Mouse (Mus musculus) left cerebral cortex, adult 18-20 months (tissue): ENCODE results near the gene Creb3. TPM values are rescaled to one million over a fixed set of nuclear protein-coding genes. Genes with fewer than 3 reads are reported as not detected.
"Not testable (repeated sequence)": the region's sequence is repeated elsewhere in the genome, so short reads cannot be mapped to it uniquely, and the experiment has no call there.

Experiments
- DNase-seq, 2 experiments: peaks; one replicate each; pipeline ENCODE4 v3.0.0; 2021 to 2022; ENCODE audit warnings: low spot score in 2 of 2, mixed read lengths in 1 of 2
- total RNA-seq, 2 experiments: library from RNA; stranded (reverse); gene quantifications; 2 replicates each; pipeline ENCODE4 v1.2.3; 2021

Creb3 gene
- total RNA-seq, 2 experiments from 2014 or later = 78.1 to 80.9 TPM

DNA sequence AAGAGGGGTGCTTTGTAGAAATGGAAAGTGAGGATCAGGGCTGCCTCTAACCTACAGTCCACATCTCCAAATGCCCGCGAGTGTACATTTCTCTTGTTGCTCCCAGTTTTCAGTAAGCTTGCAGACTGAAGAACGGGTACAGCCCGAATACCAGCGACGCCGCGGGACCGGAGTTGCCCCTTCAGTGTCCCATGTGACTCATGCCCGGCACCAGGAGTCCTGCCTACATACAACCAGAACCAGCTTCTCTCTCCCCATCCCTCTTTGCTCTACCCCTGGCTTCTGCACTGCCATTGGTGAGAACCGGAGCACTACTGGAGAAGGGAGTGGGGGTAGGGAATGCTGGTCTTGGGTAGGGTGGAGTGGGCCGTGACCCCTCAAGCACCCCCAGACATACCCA is 19.2 kb downstream of the Creb3 start:
- no peak for DNase-seq

DNA sequence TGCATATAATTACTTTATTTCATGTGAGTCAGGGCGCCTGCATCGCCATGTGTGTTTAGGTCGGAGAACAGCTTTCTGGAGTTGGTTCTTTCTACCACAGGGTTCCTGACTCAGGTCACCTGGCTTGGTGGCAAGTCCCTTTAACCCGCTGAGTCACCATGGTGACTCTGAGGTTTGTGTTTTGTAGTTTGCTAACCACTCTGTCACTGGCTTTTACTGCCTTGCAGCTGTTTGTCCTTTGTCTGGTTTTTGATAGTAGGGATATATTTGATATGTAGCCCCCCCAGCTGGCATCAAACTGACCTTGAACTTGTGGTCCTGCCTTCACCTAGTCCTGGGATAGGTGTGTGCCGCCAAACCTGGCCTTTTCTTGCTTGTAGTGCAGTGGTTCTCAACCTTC is 20.1 kb downstream of the Creb3 start:
- DNase-seq = no peak

- DNase-seq = no peak
Observed at GRCm38 (mm10) chr4:43583421-43583820, 21.3 kb downstream of the Creb3 start.

GRCm38 (mm10) chr4:43584444-43585416 is 22.6 kb downstream of the Creb3 start, which contains the start of gene Msmp:
Gene Msmp, minus strand, starts transcription at chr4:43584494.
- DNase-seq = no peak

- no peak for DNase-seq
Observed at GRCm38 (mm10) chr4:43585682-43586081, 23.6 kb downstream of the Creb3 start.

GRCm38 (mm10) chr4:43586411-43586810 is 24.3 kb downstream of the Creb3 start:
- DNase-seq = no peak

DNA sequence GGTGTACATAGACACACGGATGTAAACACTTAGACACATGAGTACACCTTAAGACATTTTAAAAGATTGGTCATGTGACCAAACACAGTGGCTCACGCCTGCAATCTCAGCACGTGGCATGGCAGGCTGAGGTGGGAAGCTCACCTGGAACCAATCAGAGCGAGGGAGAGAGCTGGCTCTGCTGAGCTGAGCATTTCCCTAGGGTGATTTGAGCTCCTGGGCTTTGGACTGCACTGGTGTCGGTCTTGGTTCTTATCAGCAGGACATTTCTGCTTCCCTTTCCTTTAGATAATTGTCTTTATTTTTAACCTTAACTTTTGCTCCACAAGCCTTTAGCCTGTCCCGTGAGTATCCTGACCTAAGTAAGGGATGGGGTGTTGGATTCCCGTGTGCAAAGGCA is 25.5 kb downstream of the Creb3 start:
- DNase-seq = no peak

DNA sequence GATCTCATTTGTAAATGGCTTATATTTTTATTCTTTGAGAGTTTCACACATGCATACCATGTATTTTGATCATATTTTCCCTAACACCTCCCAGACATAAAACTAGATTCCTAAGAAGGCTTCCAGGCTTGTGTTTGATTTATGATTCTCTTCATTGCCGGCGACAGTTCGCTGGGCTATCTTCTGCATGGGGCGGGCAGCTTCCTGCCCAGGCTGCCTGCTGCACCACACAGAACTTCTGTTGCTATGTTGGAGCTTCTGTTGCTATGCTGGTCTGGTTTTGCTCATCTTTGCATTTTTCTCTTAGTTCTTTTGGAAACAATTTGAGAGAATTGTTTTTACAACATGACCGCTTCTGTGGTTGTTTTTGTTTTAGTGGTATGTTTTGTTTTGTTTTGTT is 29.4 kb downstream of the Creb3 start:
- DNase-seq = no peak

GRCm38 (mm10) chr4:43591961-43592360 is 29.8 kb downstream of the Creb3 start:
- DNase-seq = no peak

GRCm38 (mm10) chr4:43593453-43593852 is 31.3 kb downstream of the Creb3 start:
- DNase-seq = no peak

DNA sequence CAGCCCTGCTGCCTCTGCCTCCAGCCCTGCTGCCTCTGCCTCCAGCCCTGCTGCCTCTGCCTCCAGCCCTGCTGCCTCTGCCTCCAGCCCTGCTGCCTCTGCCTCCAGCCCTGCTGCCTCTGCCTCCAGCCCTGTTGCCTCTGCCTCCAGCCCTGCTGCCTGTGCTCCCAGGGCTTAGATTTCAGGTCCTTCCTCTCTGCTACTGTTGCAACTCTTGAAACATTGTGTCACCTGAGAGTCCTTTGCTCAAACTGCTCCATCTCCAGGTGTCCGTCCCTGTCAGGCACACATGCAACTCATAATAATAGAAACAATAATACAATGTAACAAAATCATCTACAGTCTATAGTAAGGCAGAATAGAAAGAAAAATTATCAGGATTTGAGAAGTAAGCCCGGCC is 34.5 kb downstream of the Creb3 start:
- not testable (repeated sequence) for DNase-seq

DNA sequence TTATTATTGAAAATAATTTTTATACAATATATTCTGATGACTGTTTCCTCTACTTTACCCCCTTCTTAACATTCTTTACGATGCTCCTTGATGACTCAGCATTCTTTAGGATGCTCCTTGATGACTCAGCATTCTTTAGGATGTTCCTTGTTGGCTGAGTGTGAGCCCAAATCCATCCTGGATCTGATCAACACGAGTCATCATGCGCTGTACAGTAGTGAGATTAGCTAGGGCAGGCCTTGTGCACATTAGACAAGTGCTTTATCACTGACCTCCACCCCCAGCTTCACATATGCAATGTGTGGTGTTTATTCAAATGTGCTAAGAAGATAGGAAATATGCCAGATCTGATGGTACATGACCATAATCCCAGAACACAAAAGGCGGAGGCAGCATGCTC is 36.1 kb downstream of the Creb3 start:
- DNase-seq = no peak

DNA sequence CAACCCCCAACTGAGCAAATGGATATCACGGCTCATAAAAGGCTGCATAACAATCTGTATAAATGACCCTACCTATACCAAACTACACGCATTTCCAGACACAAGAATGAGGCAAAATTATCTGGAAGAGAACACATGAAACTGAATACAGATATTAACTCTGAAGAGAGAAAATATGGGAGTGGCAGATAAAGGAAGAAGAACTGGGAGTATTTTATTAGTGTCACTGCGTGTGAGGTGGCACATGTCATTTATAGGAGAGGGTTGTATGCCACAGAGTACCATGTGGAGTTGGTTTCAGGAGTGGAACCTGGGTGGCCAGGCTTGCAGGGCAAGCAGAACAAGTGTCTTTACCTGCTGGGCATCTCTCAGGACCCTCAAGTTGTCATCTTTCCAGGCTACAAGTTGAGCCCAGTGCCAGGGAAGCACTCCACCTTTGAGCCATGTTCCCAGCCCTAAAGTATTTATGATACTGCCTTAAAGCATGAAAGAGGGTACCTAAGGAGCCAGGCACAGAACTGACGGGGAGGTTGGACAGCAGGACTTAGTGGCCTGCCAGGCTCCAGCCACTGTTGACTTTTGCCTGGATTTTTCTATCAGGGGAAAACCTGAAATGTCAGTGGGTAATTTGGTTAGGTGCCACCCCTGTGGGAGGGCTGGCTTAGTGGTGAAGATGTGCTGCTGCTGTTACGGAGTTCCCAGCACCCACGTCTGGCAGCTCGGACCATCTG is 36.7 kb downstream of the Creb3 start:
- DNase-seq = no peak

DNA sequence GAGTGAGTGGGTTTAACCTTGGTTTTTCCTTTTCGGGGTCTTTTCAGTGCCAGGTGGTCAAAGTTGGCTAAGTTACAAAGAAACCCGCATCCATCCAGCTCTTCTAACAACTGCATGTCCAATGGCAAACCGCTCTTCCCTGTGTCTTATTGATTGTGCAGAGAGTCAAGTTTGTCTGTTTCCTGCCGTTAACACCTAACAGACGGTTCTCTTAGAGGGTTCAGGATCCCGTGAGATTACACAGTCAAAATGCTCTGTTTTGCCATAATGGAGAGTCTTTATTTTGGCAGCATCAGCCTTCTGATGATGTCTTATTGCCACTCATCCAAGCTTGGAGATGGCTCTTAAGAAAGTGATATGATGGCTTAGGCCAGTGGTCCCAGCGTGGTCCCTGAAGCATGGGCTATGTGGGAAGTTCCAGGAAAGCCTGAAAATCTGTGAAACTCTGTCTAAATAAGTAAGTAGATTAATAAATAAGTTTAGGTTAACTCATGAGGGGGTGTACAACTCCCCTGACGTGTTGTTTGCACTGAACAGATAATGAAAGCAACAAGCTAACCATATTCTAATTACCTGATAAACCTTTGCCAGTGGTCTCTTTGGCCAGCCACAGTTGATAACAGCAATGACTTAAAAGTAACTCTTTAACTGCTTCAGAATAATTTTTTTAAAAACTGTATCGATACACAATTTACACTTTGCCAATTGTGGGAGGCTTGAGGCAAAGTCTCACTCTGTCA is 38.2 kb downstream of the Creb3 start:
- DNase-seq = no peak

DNA sequence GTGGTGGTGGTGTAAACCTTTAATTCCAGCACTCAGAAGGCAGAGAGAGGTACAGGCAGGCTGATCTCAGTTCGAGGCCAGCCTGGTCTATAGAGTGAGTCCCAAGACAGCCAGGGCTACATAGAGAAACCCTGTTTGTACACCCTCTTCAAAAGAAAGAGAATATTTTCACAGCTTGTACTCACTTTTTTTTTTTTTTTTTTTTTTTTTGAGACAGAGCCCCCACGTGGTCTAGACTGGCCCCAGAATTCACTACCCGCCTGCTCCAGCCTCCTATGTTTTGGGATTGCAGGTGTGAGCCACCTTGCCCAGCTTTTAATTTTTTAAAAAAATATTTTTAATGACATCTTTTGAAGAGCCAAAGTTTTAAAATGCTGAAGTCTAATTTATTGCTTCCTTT is 42.0 kb downstream of the Creb3 start:
- no peak for DNase-seq

- no peak for DNase-seq
Observed at GRCm38 (mm10) chr4:43604751-43605685, 42.9 kb downstream of the Creb3 start.

GRCm38 (mm10) chr4:43612534-43612933 is 50.4 kb downstream of the Creb3 start:
- DNase-seq = no peak

DNA sequence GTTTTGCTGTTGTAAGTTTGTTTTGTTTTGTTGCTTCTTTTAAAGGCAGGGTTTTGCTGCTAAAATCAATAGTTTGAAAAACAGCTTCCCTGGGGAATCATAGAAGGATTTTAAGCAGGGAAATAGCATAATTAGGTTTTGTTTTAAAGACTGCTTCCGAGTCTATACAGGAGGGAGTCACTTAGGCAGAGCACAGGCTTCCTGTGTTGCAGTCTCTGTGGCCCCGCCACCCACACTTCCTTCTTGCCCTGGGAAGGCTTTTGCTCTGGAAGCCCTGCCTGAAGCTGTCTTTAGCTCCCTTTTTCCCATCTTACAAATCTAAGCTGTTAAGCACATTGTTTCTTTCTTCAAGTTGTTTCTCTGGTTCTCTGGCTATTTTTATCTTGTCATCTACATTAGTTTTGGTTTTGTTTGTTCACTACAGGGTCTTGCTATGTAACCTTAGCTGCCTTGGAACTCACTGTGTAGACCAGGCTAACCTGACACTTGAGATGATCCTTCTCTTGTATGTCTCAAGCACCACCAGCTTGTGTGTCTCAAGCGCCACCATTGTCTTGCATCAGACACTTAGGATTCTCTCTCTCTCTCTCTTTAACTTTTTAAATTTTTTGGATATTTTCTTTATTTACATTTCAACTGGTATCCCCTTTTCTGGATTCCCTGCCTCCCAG is 51.1 kb downstream of the Creb3 start:
- no peak for DNase-seq
